Mouse (Mus musculus) layer of hippocampus, adult 11-12 months (tissue): ENCODE measurements around the gene Vmn1r115.
"Not testable (repeated sequence)": the region's sequence is repeated elsewhere in the genome, so short reads cannot be mapped to it uniquely, and the experiment has no call there.

Experiments
- DNase-seq: peaks from one replicate; pipeline ENCODE4 v3.0.0; 2022; ENCODE audit warnings: low spot score

The Vmn1r115 gene

GRCm38 (mm10) chr7:20844885-20845284 is at the start of gene Vmn1r115:
TSS of gene Vmn1r115 (minus strand) at chr7:20844985.
- not testable (repeated sequence) for DNase-seq

GRCm38 (mm10) chr7:20884021-20884420 is 39.2 kb upstream of the Vmn1r115 start, which contains the start of gene Vmn1r117:
TSS of gene Vmn1r117 (minus strand) at chr7:20884121.
- DNase-seq = not testable (repeated sequence)

- not testable (repeated sequence) for DNase-seq
Observed at GRCm38 (mm10) chr7:20871956-20872355, 27.2 kb upstream of the Vmn1r115 start, which contains the start of gene Vmn1r116. TSS of gene Vmn1r116 (plus strand) at chr7:20872256.

GRCm38 (mm10) chr7:20812086-20812485 is 32.7 kb downstream of the Vmn1r115 start, which contains the start of gene Vmn1r114:
TSS of gene Vmn1r114 (minus strand) at chr7:20812186.
- not testable (repeated sequence) for DNase-seq
